Mouse (Mus musculus) liver, embryonic 12.5 days (tissue): ENCODE results near the gene Lrp1. TPM values are rescaled to one million over a fixed set of nuclear protein-coding genes. Genes with fewer than 3 reads are reported as not detected.

Experiments
- ATAC-seq: fragments of 200-750 bp; cut with Nextera tagmentation; 2 replicates; pipeline ENCODE4 v1.8.0; 2017; ENCODE audit warnings: moderate number of reproducible peaks, mild to moderate bottlenecking, moderate library complexity
- H3K27ac ChIP-seq: fragments of 300-500 bp; sonication (generic); 2 replicates; pipeline ENCODE4 v1.5.1; 2016; ENCODE audit warnings: mild to moderate bottlenecking
- H3K27me3 ChIP-seq: fragments of 300-500 bp; sonication (generic); replicated peaks from 2 replicates; pipeline ENCODE4 v1.6.1; 2016; ENCODE audit warnings: mild to moderate bottlenecking, moderate library complexity
- H3K36me3 ChIP-seq: fragments of 300-500 bp; sonication (generic); 2 replicates; pipeline ENCODE4 v1.6.1; 2016; ENCODE audit warnings: mild to moderate bottlenecking, moderate library complexity
- H3K4me1 ChIP-seq: fragments of 300-500 bp; sonication (generic); 2 replicates; pipeline ENCODE4 v1.6.1; 2016
- H3K4me2 ChIP-seq: fragments of 300-500 bp; sonication (generic); 2 replicates; pipeline ENCODE4 v1.6.1; 2016; ENCODE audit warnings: mild to moderate bottlenecking, moderate library complexity
- H3K4me3 ChIP-seq: fragments of 300-500 bp; sonication (generic); 2 replicates; pipeline ENCODE4 v1.5.1; 2016; ENCODE audit warnings: mild to moderate bottlenecking, moderate library complexity
- H3K9ac ChIP-seq: fragments of 300-500 bp; sonication (generic); 2 replicates; pipeline ENCODE4 v1.6.1; 2016; ENCODE audit warnings: mild to moderate bottlenecking, moderate library complexity
- H3K9me3 ChIP-seq: fragments of 300-500 bp; sonication (generic); replicated peaks from 2 replicates; pipeline ENCODE4 v1.6.1; 2016; ENCODE audit warnings: mild to moderate bottlenecking, moderate library complexity
- WGBS: fragments of 180-500 bp; shearing (Covaris S2); methylation state at CpG from one replicate; pipeline ENCODE4 v1.1.7; 2016; ENCODE audit not compliant: insufficient replicate concordance; 5-methylcytosine and 5-hydroxymethylcytosine counted together
- polyA plus RNA-seq: library from polyadenylated mRNA; unstranded; fragments of >200 nt; fragmentation: Nextera tagmentation; extraction: Ambion mirVana; gene quantifications from 2 replicates; pipeline ENCODE4 v1.2.1, GENCODE M21; 2016

The Lrp1 gene
- polyA plus RNA-seq, 1 experiment from 2014 or later = 22.8 TPM

GRCm38 (mm10) chr10:127496156-127496555 lies 124.8 kb downstream of the Lrp1 start:
- Histone ChIP-seq H3K36me3 (peaks cover 91% of the 10 kb centered on the region), H3K27me3 (no peaks in the 10 kb centered on the region), H3K4me1 (peaks cover 6% of the 10 kb centered on the region), H3K27ac (no peak overlapping the region), H3K4me2 (no peak overlapping the region), H3K9ac (no peak overlapping the region), H3K4me3 (no peak overlapping the region), H3K9me3 (no peaks in the 10 kb centered on the region)
- no peak for ATAC-seq
- WGBS = 82% methylated on average over 3 of the region's 3 CpGs

GRCm38 (mm10) chr10:127492118-127492517 lies 128.8 kb downstream of the Lrp1 start:
- WGBS = 80% methylated on average over 3 of the region's 3 CpGs
- no peak overlapping the region for H3K4me2 ChIP-seq
- H3K27me3 ChIP-seq = no peaks in the 10 kb centered on the region
- H3K4me1 ChIP-seq = no peaks in the 10 kb centered on the region
- no peak overlapping the region for H3K9ac ChIP-seq
- ATAC-seq = no peak
- no peak overlapping the region for H3K27ac ChIP-seq
- no peaks in the 10 kb centered on the region for H3K9me3 ChIP-seq
- peaks cover 90% of the 10 kb centered on the region for H3K36me3 ChIP-seq
- H3K4me3 ChIP-seq = no peak overlapping the region

DNA sequence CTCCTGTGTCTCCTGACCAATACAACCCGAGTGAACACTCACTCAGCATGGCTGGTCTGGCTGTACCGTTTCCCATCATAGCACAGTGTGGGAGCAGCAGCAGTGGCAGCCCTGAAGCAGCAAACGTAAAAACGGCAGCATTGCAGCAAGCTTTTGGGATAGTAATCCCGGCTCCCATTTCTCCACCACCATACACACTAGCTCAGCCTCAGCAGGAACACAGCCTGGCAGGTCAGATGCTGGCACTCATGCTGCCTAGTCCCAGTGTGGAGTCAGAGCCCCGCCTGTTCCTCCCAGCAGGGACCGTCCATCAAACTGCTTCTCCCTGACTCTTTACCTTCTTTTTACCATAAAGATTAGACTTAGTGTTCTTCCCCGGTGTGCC lies 129.8 kb downstream of the Lrp1 start:
- Histone ChIP-seq H3K27ac (no peak overlapping the region), H3K9me3 (no peaks in the 10 kb centered on the region), H3K4me3 (no peak overlapping the region), H3K9ac (no peak overlapping the region), H3K4me1 (no peaks in the 10 kb centered on the region), H3K36me3 (peaks cover 87% of the 10 kb centered on the region), H3K27me3 (no peaks in the 10 kb centered on the region), H3K4me2 (no peak overlapping the region)
- WGBS = 82% methylated on average over 8 of the region's 8 CpGs
- ATAC-seq = no peak; the same call in 1 of the 2 replicates

DNA sequence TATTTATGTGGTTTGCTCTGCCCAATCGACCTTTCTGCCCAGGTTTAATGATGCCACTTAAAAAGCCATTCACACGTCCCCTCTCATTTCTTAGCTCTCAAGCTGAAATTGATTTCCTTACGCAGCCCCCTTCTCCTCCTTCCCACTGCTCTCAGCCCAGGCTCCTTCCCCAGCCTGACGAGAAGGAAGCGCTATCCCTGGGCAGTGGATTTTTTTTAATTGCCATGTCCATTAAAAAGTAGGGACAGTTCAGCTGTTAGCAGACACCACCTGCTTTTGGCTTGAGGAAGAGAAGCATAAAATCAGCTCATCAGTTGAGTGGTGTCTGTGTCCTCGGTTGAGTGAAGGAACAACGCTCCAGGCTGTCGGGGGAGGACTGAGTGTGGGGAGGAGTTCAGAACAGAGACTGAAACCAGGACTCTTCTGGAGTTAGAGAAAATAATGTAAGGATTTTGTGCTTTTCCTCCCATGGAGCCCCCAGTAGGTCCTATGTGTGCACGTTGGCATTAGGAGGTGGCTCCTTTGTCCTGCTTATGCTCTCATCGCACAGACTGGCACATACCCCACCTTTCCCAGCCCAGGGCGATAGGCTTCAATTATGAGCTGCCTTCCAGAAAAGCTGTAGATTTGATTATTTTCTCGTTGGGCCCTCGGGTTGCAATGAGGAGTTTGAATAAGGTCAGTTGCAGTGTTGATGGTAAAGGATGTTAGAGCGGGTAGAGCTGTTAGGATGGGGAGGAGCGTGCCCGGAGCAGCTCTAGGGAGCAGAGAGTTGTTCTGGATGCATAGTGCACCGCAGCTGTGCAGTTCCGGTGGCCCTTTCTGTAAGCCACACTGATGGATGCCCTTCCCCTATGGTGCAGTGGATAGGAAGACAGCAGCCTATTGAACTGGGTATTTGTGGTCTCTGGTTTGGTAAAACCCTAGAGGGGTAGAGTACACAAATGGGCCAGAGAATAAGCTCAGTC lies 130.5 kb downstream of the Lrp1 start:
- H3K27me3 ChIP-seq = no peaks in the 10 kb centered on the region
- H3K4me3 ChIP-seq = no peak overlapping the region
- no peaks in the 10 kb centered on the region for H3K4me1 ChIP-seq
- H3K9me3 ChIP-seq = no peaks in the 10 kb centered on the region
- no peak overlapping the region for H3K4me2 ChIP-seq
- ATAC-seq = no peak
- H3K9ac ChIP-seq = no peak overlapping the region
- 84% methylated on average over 18 of the region's 18 CpGs for WGBS
- no peak overlapping the region for H3K27ac ChIP-seq
- peaks cover 85% of the 10 kb centered on the region for H3K36me3 ChIP-seq

DNA sequence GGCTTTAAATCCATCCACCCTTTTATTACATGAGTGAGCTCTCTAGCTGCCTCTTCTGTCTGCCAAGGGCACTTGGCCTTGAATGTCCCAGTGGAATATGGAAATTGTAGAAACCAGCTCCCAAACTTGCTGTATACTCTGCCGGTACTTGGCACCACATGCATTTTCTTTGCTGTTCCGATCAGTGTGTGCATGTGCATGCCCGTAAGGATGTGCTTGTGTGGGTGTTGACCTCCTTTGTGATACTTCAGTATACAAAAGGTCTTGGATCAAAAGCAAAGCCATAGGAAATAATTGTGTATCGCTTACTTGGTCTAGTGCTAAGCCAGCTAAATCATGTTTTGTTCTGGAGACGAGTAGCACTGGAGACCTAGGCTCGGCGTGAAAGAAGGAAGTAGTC lies 132.1 kb downstream of the Lrp1 start:
- H3K27ac ChIP-seq = no peak overlapping the region
- no peaks in the 10 kb centered on the region for H3K9me3 ChIP-seq
- no peak overlapping the region for H3K4me3 ChIP-seq
- peaks cover 85% of the 10 kb centered on the region for H3K36me3 ChIP-seq
- WGBS = 84% methylated on average over 7 of the region's 7 CpGs
- H3K9ac ChIP-seq = no peak overlapping the region
- H3K27me3 ChIP-seq = no peaks in the 10 kb centered on the region
- no peak for ATAC-seq
- H3K4me2 ChIP-seq = no peak overlapping the region
- H3K4me1 ChIP-seq = no peaks in the 10 kb centered on the region

Other genes with a start within 250 kb of the Lrp1 start
- 16.7 and 19.0 TPM in 2 replicates for gene R3hdm2, start 240.8 kb downstream of the Lrp1 start, polyA plus RNA-seq
- gene Stac3, start 119.5 kb downstream of the Lrp1 start, polyA plus RNA-seq = 0.24 and 0.45 TPM in 2 replicates
- 12.9 and 14.8 TPM in 2 replicates for gene Ndufa4l2, start 106.2 kb downstream of the Lrp1 start, polyA plus RNA-seq
- gene Shmt2, start 98.7 kb downstream of the Lrp1 start, polyA plus RNA-seq = 181 and 185 TPM in 2 replicates
- 0.10 and 0.23 TPM in 2 replicates for gene Nxph4, start 86.6 kb downstream of the Lrp1 start, polyA plus RNA-seq
- 19.2 and 19.4 TPM in 2 replicates for gene Stat6, start 21.8 kb upstream of the Lrp1 start, polyA plus RNA-seq
- 7.0 and 8.0 TPM in 2 replicates for gene Nemp1, start 45.8 kb upstream of the Lrp1 start, polyA plus RNA-seq
- gene Nab2, start 47.4 kb upstream of the Lrp1 start, polyA plus RNA-seq = 2.6 and 3.4 TPM in 2 replicates
- 0.06 and 0.13 TPM in 2 replicates for gene Myo1a, start 84.0 kb upstream of the Lrp1 start, polyA plus RNA-seq
- gene Tac2, start 103.3 kb upstream of the Lrp1 start, polyA plus RNA-seq = 8.6 and 14.1 TPM in 2 replicates
- 1.3 and 1.4 TPM in 2 replicates for gene Zbtb39, start 118.4 kb upstream of the Lrp1 start, polyA plus RNA-seq
- 10.3 and 11.2 TPM in 2 replicates for gene Gpr182, start 130.6 kb upstream of the Lrp1 start, polyA plus RNA-seq
- 0.22 and 0.30 TPM in 2 replicates for gene Rdh1, start 138.6 kb upstream of the Lrp1 start, polyA plus RNA-seq
- gene Rdh16f1, start 138.6 kb upstream of the Lrp1 start, polyA plus RNA-seq = 0.11 and 0.18 TPM in 2 replicates
- gene Rdh9, start 155.2 kb upstream of the Lrp1 start, polyA plus RNA-seq = not detected in 2 replicates
- gene Rdh16, start 180.0 kb upstream of the Lrp1 start, polyA plus RNA-seq = not detected in 2 replicates
- gene Rdh19, start 228.8 kb upstream of the Lrp1 start, polyA plus RNA-seq = not detected in 2 replicates
- gene Rdh16f2, start 245.3 kb upstream of the Lrp1 start, polyA plus RNA-seq = not detected in 2 replicates